Mouse (Mus musculus): ENCODE results near the gene Btbd18.

DNA sequence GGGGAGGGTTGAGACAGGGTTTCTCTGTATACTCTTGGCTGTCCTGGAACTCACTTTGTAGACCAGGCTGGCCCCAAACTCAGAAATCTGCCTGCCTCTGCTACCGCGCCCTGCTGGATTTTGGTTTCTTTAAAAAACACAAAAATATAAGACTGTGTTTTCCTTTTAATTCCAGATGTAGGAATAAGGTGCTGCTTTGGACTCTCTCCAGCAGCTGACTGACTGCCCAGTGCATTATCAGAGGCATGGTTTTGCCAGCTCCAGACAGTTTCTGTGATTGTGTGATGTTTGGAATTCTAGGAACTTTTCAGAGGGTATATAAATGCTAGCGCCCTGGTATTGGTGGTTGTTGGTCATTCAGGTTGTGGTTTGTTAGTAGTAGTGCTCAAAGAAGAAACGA lies 58.5 kb downstream of the Btbd18 start:
- no peak for TF ChIP-seq CTCF (IDR thresholded peaks at IDR 0.05; ENCODE audit: insufficient read depth, low read length)
- no peak for TF ChIP-seq POLR2A (IDR thresholded peaks at IDR 0.05; ENCODE audit: borderline replicate concordance, extremely low read depth, low read depth, low read length)

All from lung, adult 2 months (tissue).